Mouse (Mus musculus) midbrain, embryonic 10.5 days (tissue): ENCODE measurements around the gene Slc22a22. TPM values are rescaled to one million over a fixed set of nuclear protein-coding genes. Genes with fewer than 3 reads are reported as not detected.

Experiments used
- DNase-seq: peaks from one replicate; pipeline ENCODE4 v3.0.0-alpha.2; 2017; ENCODE audit warnings: low spot score
- H3K27ac ChIP-seq: fragments of 300-500 bp; sonication (generic); replicated peaks from 2 replicates; pipeline ENCODE4 v1.5.1; 2016; ENCODE audit warnings: mild to moderate bottlenecking
- H3K27me3 ChIP-seq: fragments of 300-500 bp; sonication (generic); 2 replicates; pipeline ENCODE4 v1.6.1; 2016; ENCODE audit warnings: low read depth, mild to moderate bottlenecking; ENCODE audit not compliant: poor library complexity, severe bottlenecking
- H3K36me3 ChIP-seq: fragments of 300-500 bp; sonication (generic); 2 replicates; pipeline ENCODE4 v1.6.1; 2016; ENCODE audit warnings: mild to moderate bottlenecking, moderate library complexity
- H3K4me1 ChIP-seq: fragments of 300-500 bp; sonication (generic); 2 replicates; pipeline ENCODE4 v1.6.1; 2016
- H3K4me3 ChIP-seq: fragments of 300-500 bp; sonication (generic); 2 replicates; pipeline ENCODE4 v1.5.1; 2016; ENCODE audit warnings: mild to moderate bottlenecking, moderate library complexity
- H3K9me3 ChIP-seq: fragments of 300-500 bp; sonication (generic); replicated peaks from 2 replicates; pipeline ENCODE4 v1.6.1; 2016; ENCODE audit warnings: mild to moderate bottlenecking
- WGBS: fragments of 180-500 bp; shearing (Covaris S2); methylation state at CpG from one replicate; pipeline ENCODE4 v1.1.7; 2016; 5-methylcytosine and 5-hydroxymethylcytosine counted together
- polyA plus RNA-seq: library from polyadenylated mRNA; unstranded; fragments of >200 nt; fragmentation: Nextera tagmentation; extraction: Ambion mirVana; gene quantifications from 2 replicates; pipeline ENCODE4 v1.2.1, GENCODE M21; 2016

Slc22a22 gene
- polyA plus RNA-seq, 1 experiment from 2014 or later: not detected

- no peaks in the 10 kb centered on the region for H3K9me3 ChIP-seq
- no peaks in the 10 kb centered on the region for H3K27me3 ChIP-seq
- no peak for DNase-seq
- H3K4me3 ChIP-seq: no peak overlapping the region
- H3K36me3 ChIP-seq: no peaks in the 10 kb centered on the region
- no peaks in the 10 kb centered on the region for H3K4me1 ChIP-seq
- H3K27ac ChIP-seq: no peak overlapping the region
Measured at GRCm38 (mm10) chr15:57465996-57466395, 11.4 kb downstream of the Slc22a22 start.

DNA sequence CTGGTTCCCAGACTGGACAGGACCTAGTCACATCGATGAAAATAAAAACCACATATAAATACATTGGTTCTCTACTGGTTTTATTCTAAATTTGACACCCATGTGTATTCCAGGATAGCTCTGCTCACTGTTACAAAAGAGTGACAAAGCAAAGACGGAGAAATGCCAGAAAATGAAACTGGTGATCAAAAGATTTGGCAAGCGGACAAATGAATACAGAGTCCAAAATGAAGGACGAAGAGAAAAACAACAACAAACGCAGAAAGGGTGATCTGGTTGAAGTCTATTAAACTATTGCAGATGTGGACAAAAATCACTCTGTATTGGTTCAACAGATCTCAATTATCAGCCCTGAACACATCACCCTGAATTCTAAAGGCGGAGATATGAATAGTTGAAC lies 12.4 kb downstream of the Slc22a22 start:
- no peaks in the 10 kb centered on the region for H3K27me3 ChIP-seq
- WGBS: 81% methylated on average over 6 of the region's 6 CpGs
- no peak overlapping the region for H3K4me3 ChIP-seq
- no peaks in the 10 kb centered on the region for H3K9me3 ChIP-seq
- no peaks in the 10 kb centered on the region for H3K36me3 ChIP-seq
- DNase-seq: no peak
- H3K4me1 ChIP-seq: no peaks in the 10 kb centered on the region
- H3K27ac ChIP-seq: no peak overlapping the region

DNA sequence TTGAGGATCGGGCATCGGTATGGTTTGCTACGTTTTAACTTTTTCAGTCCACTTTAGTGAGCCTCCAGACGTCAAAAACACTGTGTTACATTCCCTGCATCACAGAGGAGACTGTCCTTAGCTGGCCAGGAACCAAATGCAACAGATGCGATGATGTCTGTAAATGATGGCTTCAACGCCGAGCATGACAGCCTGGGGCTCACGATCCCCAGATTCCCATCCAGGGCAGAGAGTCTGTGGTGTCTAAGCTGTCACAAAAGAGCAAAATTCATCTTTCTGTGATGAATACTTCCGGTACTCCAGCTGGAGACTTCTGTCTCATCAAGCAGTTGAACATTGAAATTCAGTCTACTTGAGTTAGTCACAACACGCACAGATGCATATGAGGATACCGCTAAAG lies 13.4 kb downstream of the Slc22a22 start:
- no peak overlapping the region for H3K4me3 ChIP-seq
- DNase-seq: no peak
- no peaks in the 10 kb centered on the region for H3K4me1 ChIP-seq
- H3K27me3 ChIP-seq: no peaks in the 10 kb centered on the region
- no peaks in the 10 kb centered on the region for H3K36me3 ChIP-seq
- no peaks in the 10 kb centered on the region for H3K9me3 ChIP-seq
- WGBS: 94% methylated on average over 11 of the region's 11 CpGs
- no peak overlapping the region for H3K27ac ChIP-seq

DNA sequence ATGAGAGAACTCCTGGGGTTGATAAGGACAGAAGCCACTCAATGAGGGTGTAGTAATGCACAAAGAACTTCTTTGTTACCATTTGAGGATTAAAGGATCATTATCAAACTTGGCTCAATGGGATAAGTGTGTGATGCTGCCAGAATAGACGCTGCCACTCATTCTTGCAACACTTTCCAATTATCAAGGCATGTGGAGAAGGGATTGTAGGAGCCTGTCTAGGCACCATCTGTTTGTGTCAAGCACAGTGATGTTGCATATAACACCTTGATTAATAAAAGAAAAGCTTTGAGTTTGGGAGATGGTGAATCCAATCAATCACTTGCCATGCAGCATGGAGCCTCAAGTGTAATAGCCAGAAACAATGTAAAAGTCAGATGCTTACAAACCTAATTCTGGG lies 16.1 kb downstream of the Slc22a22 start:
- 53% methylated on average over 1 of the region's 1 CpGs for WGBS
- Histone ChIP-seq H3K27ac (no peak overlapping the region), H3K36me3 (no peaks in the 10 kb centered on the region), H3K4me1 (no peaks in the 10 kb centered on the region), H3K27me3 (no peaks in the 10 kb centered on the region), H3K4me3 (no peak overlapping the region), H3K9me3 (no peaks in the 10 kb centered on the region)
- no peak for DNase-seq

- Histone ChIP-seq H3K4me3 (no peak overlapping the region), H3K4me1 (no peaks in the 10 kb centered on the region), H3K27ac (no peak overlapping the region), H3K27me3 (no peaks in the 10 kb centered on the region), H3K9me3 (no peaks in the 10 kb centered on the region), H3K36me3 (no peaks in the 10 kb centered on the region)
- DNase-seq: no peak
- WGBS: 75% methylated on average over 2 of the region's 2 CpGs
Measured at GRCm38 (mm10) chr15:57457374-57457773, 20.1 kb downstream of the Slc22a22 start.

DNA sequence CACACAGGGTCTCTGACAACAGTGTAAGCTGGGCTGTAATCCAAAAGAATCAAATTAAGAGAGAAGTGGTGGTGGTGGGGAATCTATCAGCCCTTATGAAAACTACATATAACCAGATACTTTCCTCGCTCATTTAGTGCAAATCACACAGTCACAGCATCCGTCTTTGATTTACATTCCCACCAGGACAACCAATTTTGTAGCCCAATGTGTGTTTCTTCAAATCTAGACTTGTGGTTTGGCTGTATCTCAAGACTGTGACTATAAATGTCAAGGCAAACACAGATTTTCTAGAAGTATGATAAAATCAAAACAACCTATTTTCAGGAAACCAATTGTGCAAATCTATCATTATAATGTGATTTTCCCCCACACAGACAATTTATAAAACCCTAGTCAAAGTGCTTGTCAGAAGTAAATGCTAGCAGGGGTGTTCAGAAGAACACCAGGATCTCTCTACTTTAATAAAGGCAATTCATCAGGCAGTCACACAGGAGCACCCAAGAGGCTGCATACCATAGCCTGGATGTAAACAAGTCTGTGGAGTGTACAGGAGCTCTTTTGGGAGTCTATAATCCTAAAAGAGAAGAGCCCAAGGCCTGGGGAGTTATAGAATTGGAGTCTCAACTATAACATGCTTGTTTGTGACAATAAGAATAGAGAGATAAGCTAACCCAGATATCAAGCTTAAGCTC lies 42.6 kb downstream of the Slc22a22 start:
- no peak overlapping the region for H3K4me3 ChIP-seq
- H3K27ac ChIP-seq: no peak overlapping the region
- no peaks in the 10 kb centered on the region for H3K9me3 ChIP-seq
- no peaks in the 10 kb centered on the region for H3K4me1 ChIP-seq
- no peaks in the 10 kb centered on the region for H3K27me3 ChIP-seq
- DNase-seq: no peak
- H3K36me3 ChIP-seq: no peaks in the 10 kb centered on the region
- 88% methylated on average over 2 of the region's 2 CpGs for WGBS

DNA sequence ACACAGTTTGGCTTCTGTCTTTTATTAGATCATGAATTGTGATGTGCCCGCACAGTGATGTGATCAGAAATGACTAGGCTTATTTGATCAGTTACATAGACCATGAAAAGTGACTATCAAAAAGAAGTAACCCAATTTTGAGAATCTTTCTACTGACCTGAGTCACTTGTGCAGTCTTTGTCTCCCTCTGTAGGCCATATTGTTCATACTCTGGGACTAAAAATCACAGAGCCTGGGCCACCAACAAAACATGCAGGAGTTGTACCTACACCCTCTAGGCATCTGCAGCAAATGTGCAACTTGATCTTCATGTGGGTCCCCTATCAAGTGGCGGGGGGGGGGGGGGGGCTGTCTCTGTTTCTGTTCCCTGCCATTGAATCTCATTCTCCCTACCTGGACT lies 68.9 kb downstream of the Slc22a22 start:
- WGBS: 56% methylated on average over 2 of the region's 2 CpGs
- Histone ChIP-seq H3K27me3 (no peaks in the 10 kb centered on the region), H3K27ac (no peak overlapping the region), H3K4me3 (no peak overlapping the region), H3K36me3 (no peaks in the 10 kb centered on the region), H3K4me1 (no peaks in the 10 kb centered on the region), H3K9me3 (no peaks in the 10 kb centered on the region)
- DNase-seq: no peak

- 65% methylated on average over 3 of the region's 3 CpGs for WGBS
- no peak overlapping the region for H3K4me3 ChIP-seq
- H3K27ac ChIP-seq: no peak overlapping the region
- no peak for DNase-seq
- peaks cover 4% of the 10 kb centered on the region; the same call in 1 of the 2 replicates for H3K4me1 ChIP-seq
- H3K36me3 ChIP-seq: no peaks in the 10 kb centered on the region
- no peaks in the 10 kb centered on the region for H3K27me3 ChIP-seq
- H3K9me3 ChIP-seq: no peaks in the 10 kb centered on the region
Measured at GRCm38 (mm10) chr15:57398439-57399148, 78.8 kb downstream of the Slc22a22 start.

DNA sequence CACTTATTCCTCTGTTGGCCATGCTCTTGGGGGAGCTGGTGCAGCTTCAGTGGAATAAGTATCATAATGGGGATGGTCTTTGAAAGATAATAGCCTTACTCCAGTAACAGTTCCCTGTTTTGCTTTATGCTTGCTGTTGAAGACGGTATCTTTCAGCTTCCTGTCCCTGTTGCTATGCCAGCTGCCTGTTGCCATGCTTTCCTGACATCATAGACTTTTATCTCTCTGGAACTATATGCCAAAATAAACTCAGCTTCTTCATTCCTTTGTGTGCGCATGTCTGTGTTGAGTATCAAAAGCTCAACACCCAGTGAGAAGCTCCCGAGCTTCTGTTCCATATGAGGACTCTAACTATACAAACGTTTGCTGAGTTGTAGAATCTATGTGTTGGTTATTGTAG lies 83.4 kb downstream of the Slc22a22 start:
- DNase-seq: no peak
- no peaks in the 10 kb centered on the region for H3K27me3 ChIP-seq
- 88% methylated on average over 4 of the region's 4 CpGs for WGBS
- H3K4me1 ChIP-seq: peaks cover 3% of the 10 kb centered on the region; the same call in 1 of the 2 replicates
- no peaks in the 10 kb centered on the region for H3K9me3 ChIP-seq
- no peaks in the 10 kb centered on the region for H3K36me3 ChIP-seq
- H3K4me3 ChIP-seq: no peak overlapping the region
- H3K27ac ChIP-seq: no peak overlapping the region

GRCm38 (mm10) chr15:57380381-57380780 lies 97.0 kb downstream of the Slc22a22 start:
- no peaks in the 10 kb centered on the region for H3K36me3 ChIP-seq
- H3K27ac ChIP-seq: no peak overlapping the region
- H3K4me1 ChIP-seq: no peaks in the 10 kb centered on the region
- H3K9me3 ChIP-seq: no peaks in the 10 kb centered on the region
- no peak overlapping the region for H3K4me3 ChIP-seq
- no peak for DNase-seq
- WGBS: 88% methylated on average over 7 of the region's 7 CpGs
- H3K27me3 ChIP-seq: no peaks in the 10 kb centered on the region

DNA sequence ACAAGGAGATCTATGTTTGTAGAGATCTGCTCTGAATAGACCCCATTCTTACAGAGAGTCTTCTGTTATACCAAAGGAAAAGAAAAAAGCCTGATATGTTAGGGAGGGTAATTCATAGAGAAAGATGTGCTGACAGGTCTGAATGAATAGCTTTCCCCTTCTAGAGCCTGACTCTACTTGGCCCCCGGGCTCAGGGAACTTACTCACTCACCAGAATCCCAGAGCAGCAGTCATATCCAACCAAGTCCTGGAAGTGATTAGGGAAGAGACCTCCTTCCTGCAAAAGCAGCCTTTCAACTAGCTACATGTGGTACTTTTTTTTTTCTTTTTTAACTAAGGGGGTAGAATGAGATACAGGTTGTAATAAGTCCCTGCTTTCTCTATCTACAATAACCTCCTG lies 111.0 kb downstream of the Slc22a22 start:
- no peak overlapping the region for H3K27ac ChIP-seq
- no peak for DNase-seq

DNA sequence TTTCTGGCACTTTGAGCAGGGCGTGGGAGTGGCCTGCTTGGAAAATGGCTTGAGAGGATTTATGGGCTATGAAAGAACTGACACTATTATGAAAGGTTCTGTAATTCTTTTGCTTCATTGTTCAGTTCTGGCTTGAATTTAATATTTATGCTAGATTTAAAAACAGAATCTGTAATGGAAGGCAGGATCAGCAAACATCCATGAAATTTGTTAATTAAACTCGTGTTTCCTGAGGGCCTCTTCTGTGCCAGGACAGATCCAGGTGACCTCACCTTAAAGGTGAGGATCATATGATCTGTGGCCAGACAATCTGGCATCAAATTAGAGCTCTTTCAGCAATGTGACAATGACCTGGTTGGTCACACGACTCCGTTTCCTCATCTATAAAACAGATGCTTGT lies 122.1 kb downstream of the Slc22a22 start:
- Histone ChIP-seq H3K27ac (no peak overlapping the region), H3K36me3 (no peaks in the 10 kb centered on the region), H3K27me3 (no peaks in the 10 kb centered on the region), H3K9me3 (no peaks in the 10 kb centered on the region), H3K4me1 (no peaks in the 10 kb centered on the region), H3K4me3 (no peak overlapping the region)
- 89% methylated on average over 4 of the region's 4 CpGs for WGBS
- no peak for DNase-seq

More for the DNA sequence above, 111.0 kb downstream of the Slc22a22 start:
- Histone ChIP-seq H3K36me3 (no peaks in the 10 kb centered on the region), H3K4me3 (no peak overlapping the region), H3K4me1 (no peaks in the 10 kb centered on the region), H3K9me3 (no peaks in the 10 kb centered on the region), H3K27me3 (no peaks in the 10 kb centered on the region)
- WGBS: 67% methylated on average over 1 of the region's 1 CpGs

- Histone ChIP-seq H3K4me3 (no peak overlapping the region), H3K27ac (no peak overlapping the region), H3K27me3 (no peaks in the 10 kb centered on the region), H3K9me3 (no peaks in the 10 kb centered on the region), H3K4me1 (no peaks in the 10 kb centered on the region), H3K36me3 (no peaks in the 10 kb centered on the region)
- DNase-seq: no peak
- 73% methylated on average over 3 of the region's 3 CpGs for whole genome bisulfite sequencing
Measured at GRCm38 (mm10) chr15:57340499-57340898, 136.9 kb downstream of the Slc22a22 start.
